Mouse (Mus musculus) right cerebral cortex, postnatal 4 days (tissue): Measurements from ENCODE around the gene Hras.

Source experiments
- DNase-seq: peaks from one replicate; pipeline ENCODE4 v3.0.0-alpha.2; 2022

The Hras gene

DNA sequence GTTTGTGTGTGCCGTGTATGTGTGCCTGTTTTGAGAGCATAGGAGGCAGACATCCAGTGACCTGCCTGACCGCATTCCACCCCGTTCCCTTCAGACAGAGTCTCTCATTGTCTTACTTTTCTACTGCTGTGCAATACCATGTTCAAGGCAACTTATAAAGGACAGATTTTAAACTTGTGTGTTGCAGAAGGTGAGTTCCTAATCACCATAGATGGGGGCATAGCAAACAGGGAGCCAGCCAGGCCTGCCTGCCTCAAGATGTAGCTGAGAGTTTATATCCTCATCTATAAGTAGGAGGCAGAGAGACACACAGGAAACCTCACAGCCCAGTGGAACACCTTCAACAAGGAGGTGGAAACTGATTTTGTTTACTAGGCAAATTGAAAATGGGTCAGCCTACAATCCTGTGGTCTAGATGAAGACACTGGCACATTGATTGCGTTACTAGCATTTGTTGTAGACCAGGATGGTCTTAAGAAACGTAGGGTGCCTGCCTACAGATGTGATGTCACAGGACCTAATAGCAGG lies 20.4 kb downstream of the Hras start:
- no peak for DNase-seq

DNA sequence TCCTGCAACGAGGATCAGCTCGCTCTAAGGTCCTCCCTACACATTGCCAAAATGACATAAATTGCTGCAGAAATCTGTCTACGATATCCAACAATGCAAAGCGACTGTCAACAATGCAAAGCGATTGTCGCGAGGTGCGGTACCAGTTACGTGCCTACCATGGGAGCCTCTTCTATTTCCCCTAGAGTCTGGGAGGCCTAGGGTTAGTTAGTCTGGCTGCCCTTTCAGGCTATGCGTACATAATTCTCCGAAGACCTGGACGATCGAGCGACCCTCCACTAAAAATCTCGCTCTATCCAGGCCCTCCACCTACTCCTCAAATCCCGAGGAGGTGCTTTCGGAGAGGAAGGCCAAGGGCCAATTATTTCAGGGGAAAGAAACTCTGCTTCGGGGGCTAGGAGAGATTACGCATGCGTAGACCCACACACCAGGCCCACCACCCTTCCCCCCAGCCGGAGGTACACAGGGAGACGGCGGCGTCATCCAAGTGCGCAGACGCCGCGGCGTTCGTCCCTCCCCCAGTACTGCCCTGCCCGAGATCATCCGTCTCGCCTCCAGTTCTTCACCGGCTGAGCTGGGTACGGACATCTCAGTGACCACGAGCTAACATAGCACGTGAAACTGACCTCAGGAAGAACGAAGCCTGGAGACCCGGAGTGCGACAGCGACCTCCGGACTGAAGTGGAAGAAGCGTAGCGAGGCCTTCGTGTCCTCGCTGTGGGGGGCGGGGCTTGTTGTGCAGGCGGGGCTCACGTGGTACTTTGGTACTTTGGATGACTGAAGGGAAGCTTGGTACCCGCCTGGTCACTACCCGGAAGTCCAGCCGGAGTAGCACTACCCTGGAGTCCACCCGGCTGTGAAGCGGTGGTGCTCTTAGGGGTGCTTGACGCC lies 21.4 kb downstream of the Hras start, which contains the start of gene Rnh1:
Rnh1 (minus strand) TSS at position 742 of the 891 bp plus-strand sequence.
- peak; percentile 91 for DNase-seq

DNA sequence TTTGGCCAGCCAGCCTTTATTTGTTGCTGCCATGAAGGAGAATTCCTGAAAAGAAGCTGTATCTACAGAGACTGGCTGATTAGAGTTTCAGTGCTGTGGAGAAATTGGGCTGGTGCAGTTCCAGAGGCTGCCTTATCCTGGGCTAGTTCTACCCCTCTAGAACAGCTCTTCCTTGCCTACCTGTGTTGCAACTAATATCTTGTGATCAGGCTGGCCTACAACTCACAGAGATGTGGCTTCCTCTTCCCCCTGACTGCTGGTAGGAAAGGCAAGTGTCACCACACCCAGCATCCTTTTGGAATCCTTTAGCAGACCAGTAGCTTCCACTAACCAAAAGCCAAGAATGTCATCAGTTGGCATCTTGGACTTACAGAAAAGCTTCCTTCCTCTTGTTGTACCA lies 23.9 kb downstream of the Hras start:
- no peak for DNase-seq

GRCm38 (mm10) chr7:141169300-141169699 lies 24.5 kb downstream of the Hras start:
- DNase-seq: no peak

GRCm38 (mm10) chr7:141168518-141168953 lies 25.3 kb downstream of the Hras start:
- DNase-seq: no peak

DNA sequence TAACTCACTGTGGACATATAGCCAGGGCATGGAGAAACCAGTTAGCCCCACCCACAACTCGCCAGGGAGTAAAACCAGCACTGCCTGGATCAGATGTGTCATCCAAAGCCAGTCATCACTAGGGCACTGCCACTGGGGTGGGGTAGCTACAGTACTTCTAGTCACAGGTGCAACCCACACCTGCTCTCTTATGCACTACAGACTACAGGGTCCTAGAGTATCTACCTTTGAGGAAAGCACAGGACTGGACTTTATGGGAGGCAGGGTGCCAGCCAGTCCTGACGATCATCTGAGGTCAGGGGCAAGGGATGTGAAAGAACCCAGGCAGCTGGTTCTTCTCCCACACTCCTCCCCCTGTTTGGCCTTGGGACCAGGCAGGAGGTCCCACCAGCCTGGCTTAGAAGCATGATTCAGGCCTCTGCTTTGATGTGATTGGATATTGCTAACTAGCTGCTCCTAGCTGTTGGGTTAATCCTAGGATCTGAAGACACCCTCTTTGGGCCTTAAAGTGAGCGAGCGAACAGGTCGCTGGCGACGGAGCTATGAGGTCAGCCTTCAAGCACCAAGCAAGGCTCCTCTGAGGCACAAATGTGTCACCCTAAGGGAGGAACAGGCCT lies 25.8 kb downstream of the Hras start:
- no peak for DNase-seq

- DNase-seq: no peak
Measured at GRCm38 (mm10) chr7:141164850-141165249, 29.0 kb downstream of the Hras start.

GRCm38 (mm10) chr7:141164397-141164796 lies 29.4 kb downstream of the Hras start:
- DNase-seq: no peak

DNA sequence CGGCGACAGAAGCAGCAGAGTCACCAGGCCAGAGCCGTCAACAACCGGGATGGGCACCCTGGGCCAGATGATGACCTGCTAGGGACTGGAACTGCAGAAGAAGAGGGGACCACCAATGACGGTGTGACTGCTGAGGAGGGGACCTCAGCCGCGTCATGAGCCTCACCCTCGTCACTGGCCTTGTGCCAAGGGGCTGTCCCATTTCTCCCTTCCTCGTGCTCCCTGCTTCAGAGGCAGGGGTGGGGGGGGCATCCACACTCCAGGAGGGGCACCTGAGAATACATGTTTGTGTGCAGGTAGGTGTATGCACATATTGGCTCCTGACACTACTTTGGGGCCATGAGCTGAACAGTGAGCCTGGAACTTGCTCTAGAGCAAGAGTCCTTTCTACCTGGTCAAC lies 38.4 kb downstream of the Hras start:
- no peak for DNase-seq

GRCm38 (mm10) chr7:141148639-141149038 lies 45.2 kb downstream of the Hras start:
- DNase-seq: no peak

- no peak for DNase-seq
Measured at GRCm38 (mm10) chr7:141147044-141147443, 46.8 kb downstream of the Hras start.

- no peak for DNase-seq
Measured at GRCm38 (mm10) chr7:141146043-141146595, 47.7 kb downstream of the Hras start.

GRCm38 (mm10) chr7:141145403-141145802 lies 48.4 kb downstream of the Hras start:
- DNase-seq: no peak

DNA sequence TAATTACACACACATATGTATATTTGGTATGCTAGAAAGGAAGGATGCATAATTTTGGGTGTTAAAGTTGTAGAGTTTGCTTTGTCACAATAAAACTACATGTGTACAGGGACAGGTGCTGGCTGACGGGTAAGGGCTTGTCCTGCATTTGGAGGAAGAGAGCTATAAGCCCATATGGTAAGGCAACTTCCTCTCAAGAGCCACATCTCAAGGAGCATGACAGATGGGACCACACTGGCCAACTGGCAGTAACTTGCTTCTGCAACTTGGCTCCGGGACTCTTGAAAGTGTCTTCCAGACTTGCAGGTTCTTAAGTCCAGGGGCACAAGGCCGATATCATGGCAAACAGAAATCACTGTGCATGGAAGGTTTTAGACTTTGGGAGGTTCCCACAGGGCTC lies 49.2 kb downstream of the Hras start:
- DNase-seq: no peak

- no peak for DNase-seq
Measured at GRCm38 (mm10) chr7:141143861-141144260, 49.9 kb downstream of the Hras start.

DNA sequence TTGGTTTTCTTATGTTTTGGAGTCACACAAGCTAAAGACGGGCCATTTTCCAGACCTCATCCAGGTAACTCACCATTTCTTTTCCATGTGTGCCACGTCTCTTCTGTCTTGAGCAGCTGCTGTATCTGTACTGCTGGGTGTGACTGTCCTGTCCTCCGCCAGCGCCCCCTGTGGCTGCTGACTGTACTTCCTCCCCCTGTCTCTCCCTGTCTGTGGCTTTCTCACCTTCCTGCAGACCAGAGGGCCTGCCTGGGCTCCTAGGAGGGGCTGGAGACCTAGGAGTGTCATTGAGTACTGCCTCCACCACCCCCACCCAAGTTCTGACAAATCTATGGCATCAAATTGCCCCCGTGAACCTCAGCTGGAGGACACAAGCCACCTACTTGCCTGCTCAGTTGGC lies 50.7 kb downstream of the Hras start:
- DNase-seq: peak; percentile 16

DNA sequence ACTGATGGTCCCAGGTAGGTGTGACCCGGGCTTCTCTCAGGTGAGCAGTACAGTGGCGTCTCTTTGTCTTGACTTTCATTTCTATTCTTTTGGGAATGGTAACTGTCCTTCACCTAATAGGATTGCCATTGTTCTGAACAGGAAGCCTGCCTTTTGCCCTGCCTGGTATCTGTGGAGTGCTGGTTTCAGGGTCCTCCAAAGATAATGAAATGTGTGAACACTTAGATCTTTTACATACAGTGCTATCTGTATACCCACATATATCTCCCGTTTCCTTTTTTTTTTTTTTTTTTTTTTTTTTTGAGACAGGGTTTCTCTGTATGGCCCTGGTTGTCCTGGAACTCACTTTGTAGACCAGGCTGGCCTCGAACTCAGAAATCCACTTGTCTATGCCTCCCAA lies 52.5 kb downstream of the Hras start:
- no peak for DNase-seq
